Mouse (Mus musculus): Measurements from ENCODE around the gene 2310007B03Rik. TPM values are rescaled to one million over a fixed set of nuclear protein-coding genes. Genes with fewer than 3 reads are reported as not detected.

Gene 2310007B03Rik
- total and polyA plus RNA-seq, 3 experiments, result not detected

DNA sequence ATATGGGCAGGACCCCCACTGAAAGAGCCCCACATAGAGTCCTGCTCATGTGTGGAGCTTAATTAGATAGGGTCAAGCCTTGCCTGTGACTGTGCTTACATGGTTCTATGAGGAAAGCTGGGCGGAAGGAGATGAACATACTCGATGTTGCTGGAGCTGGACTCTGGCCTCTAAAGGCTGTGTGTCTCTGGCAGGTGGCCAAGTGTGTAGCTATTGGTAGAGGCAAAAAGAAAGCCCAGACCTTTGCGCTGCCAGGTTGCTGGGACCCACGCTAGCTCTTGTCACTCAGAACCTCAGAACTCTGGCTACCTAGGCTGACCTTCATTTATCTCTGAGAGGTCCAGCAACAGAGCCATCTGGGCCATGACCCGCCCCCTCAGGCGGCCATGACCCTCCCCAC lies 22.2 kb downstream of the 2310007B03Rik start:
- DNase-seq (ENCODE audit: low read depth, low spot score), result no peak

DNA sequence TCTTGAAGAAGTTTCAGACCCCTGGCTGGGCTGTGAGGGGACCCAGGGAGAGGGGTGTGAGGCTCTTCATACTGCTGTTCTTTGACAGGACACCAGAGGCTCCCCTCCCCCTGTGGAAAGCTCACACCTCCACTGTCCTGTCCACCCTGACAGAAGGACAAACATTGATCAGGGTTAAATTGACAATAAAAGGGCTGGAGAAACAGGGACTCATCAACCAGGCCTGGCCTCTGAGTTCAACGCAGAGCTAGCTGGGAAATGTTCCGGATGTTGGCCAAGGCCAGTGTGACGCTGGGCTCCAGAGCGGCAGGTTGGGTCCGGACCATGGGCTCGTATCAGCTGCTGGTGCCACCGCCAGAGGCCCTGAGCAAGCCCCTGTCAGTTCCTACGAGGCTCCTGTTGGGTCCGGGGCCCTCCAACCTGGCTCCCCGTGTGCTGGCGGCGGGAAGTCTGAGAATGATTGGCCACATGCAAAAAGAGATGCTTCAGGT lies 25.7 kb downstream of the 2310007B03Rik start, which contains the start of gene Agxt:
Gene Agxt (plus strand): TSS at position 205 of the 491 bp plus-strand sequence.
- Histone ChIP-seq H3K4me1 (ENCODE audit: control insufficient read depth in 1 of 2, insufficient read depth in 2 of 2, low read length in 2 of 2) (no peaks in the 10 kb centered on the region), H3K36me3 (ENCODE audit: control insufficient read depth in 1 of 2, insufficient read depth in 2 of 2, low read length in 2 of 2) (no peaks in the 10 kb centered on the region), H3K9ac (ENCODE audit: control insufficient read depth, low read depth, low read length, poor library complexity, severe bottlenecking) (no peak within 1 kb of the TSS), H3K4me3 (ENCODE audit: control insufficient read depth in 1 of 2, insufficient read depth in 1 of 2, low read depth in 2 of 2, low read length in 2 of 2) (no peak within 1 kb of the TSS), H3K27me3 (ENCODE audit: control insufficient read depth in 1 of 2, insufficient read depth in 2 of 2, low read length in 2 of 2) (no peaks in the 10 kb centered on the region), H3K79me2 (ENCODE audit: control insufficient read depth, insufficient read depth, low read length, poor library complexity) (no peaks in the 10 kb centered on the region), H3K9me3 (replicated peaks; ENCODE audit: insufficient read depth, low read length) (no peaks in the 10 kb centered on the region), H3K27ac (ENCODE audit: control insufficient read depth, low read depth, low read length) (no peak within 1 kb of the TSS)
- TF ChIP-seq MAZ (IDR thresholded peaks at IDR 0.05; ENCODE audit: low read depth, low read length), result no peak
- TF ChIP-seq JUND (IDR thresholded peaks at IDR 0.05; ENCODE audit: low read depth, low read length), result no peak
- no peak for TF ChIP-seq MXI1 (IDR thresholded peaks at IDR 0.05; ENCODE audit: low read depth, low read length)
- TF ChIP-seq E2F4 (IDR thresholded peaks at IDR 0.05; ENCODE audit: borderline replicate concordance, low read depth, low read length), result no peak
- TF ChIP-seq ELF1 (IDR thresholded peaks at IDR 0.05; ENCODE audit: low read depth, low read length), result no peak
- no peak for TF ChIP-seq ZKSCAN1 (IDR thresholded peaks at IDR 0.05; ENCODE audit: low read depth, low read length)
- no peak for TF ChIP-seq CTCF (IDR thresholded peaks at IDR 0.05 in 2 of 3, conservative IDR thresholded peaks at IDR 0.05 in 1 of 3; ENCODE audit: control insufficient read depth in 1 of 3, insufficient read depth in 1 of 3, low read depth in 2 of 3, low read length in 3 of 3, poor library complexity in 1 of 3, severe bottlenecking in 1 of 3)
- TF ChIP-seq MAFK (IDR thresholded peaks at IDR 0.05; ENCODE audit: borderline replicate concordance, low read depth, low read length), result no peak
- no peak for TF ChIP-seq ZMIZ1 (IDR thresholded peaks at IDR 0.05; ENCODE audit: low read depth, low read length)
- TF ChIP-seq GATA1 (IDR thresholded peaks at IDR 0.05; ENCODE audit: low read depth, low read length), result no peak
- no peak for TF ChIP-seq KAT2A (conservative IDR thresholded peaks at IDR 0.05; ENCODE audit: low read depth, low read length)
- TF ChIP-seq TBP (IDR thresholded peaks at IDR 0.05; ENCODE audit: low read depth, low read length), result no peak
- no peak for DNase-seq (ENCODE audit: low read depth, low spot score)

More for the DNA sequence above, 22.2 kb downstream of the 2310007B03Rik start:
- H3K9me3 ChIP-seq (replicated peaks; ENCODE audit: insufficient read depth, low read length), result no peaks in the 10 kb centered on the region
- no peaks in the 10 kb centered on the region for H3K4me1 ChIP-seq (ENCODE audit: control insufficient read depth in 1 of 2, insufficient read depth in 2 of 2, low read length in 2 of 2)
- no peak overlapping the region for H3K4me3 ChIP-seq (ENCODE audit: control insufficient read depth in 1 of 2, insufficient read depth in 1 of 2, low read depth in 2 of 2, low read length in 2 of 2)
- TF ChIP-seq ZC3H11A (IDR thresholded peaks at IDR 0.05; ENCODE audit: low read depth, low read length), result no peak
- TF ChIP-seq BHLHE40 (IDR thresholded peaks at IDR 0.05; ENCODE audit: borderline replicate concordance, low read depth, low read length), result no peak
- TF ChIP-seq RCOR1 (IDR thresholded peaks at IDR 0.05; ENCODE audit: low read depth, low read length), result no peak
- no peak for TF ChIP-seq JUND (IDR thresholded peaks at IDR 0.05; ENCODE audit: low read depth, low read length)
- TF ChIP-seq MAZ (IDR thresholded peaks at IDR 0.05; ENCODE audit: low read depth, low read length), result no peak
- TF ChIP-seq GABPA (IDR thresholded peaks at IDR 0.05; ENCODE audit: low read depth, low read length), result no peak
- TF ChIP-seq GATA1 (IDR thresholded peaks at IDR 0.05; ENCODE audit: low read depth, low read length), result no peak
- no peaks in the 10 kb centered on the region for H3K27me3 ChIP-seq (ENCODE audit: control insufficient read depth in 1 of 2, insufficient read depth in 2 of 2, low read length in 2 of 2)
- no peaks in the 10 kb centered on the region for H3K36me3 ChIP-seq (ENCODE audit: control insufficient read depth in 1 of 2, insufficient read depth in 2 of 2, low read length in 2 of 2)
- H3K27ac ChIP-seq (ENCODE audit: control insufficient read depth, low read depth, low read length), result no peak overlapping the region
- no peak overlapping the region for H3K9ac ChIP-seq (ENCODE audit: control insufficient read depth, low read depth, low read length, poor library complexity, severe bottlenecking)
- no peaks in the 10 kb centered on the region for H3K79me2 ChIP-seq (ENCODE audit: control insufficient read depth, insufficient read depth, low read length, poor library complexity)

All from MEL (cell line).